9 mouse cellular contexts compared by ENCODE assay signal in genomic region chr4:135120342-135121100, GRCm38 (mm10). TPM values are rescaled to one million over a fixed set of nuclear protein-coding genes. Genes with fewer than 3 reads are reported as not detected.
DNase-seq lines count a peak whose midpoint lies in the region; ATAC-seq lines count a peak whose summit lies in the region.
"Had no signal": no experiment of that assay in that cellular context is flagged by ENCODE, and none has a peak within 500 bp of the region (broad histone marks: within the 10 kb centered on the region; RNA-seq: fewer than 3 reads in every experiment).

Gene Runx3, plus strand, starts transcription at chr4:135120652.

- DNase-seq in ovary, adult 18-20 months (ENCODE audit: low spot score), result peak; percentile 14
- no peak for DNase-seq in ovary, postnatal 10 days (ENCODE audit: low spot score)
- peak; percentile 77 for DNase-seq in thymus, postnatal 4 days
- DNase-seq in urinary bladder, postnatal 25 days (ENCODE audit: low spot score), result no peak
- DNase-seq in adrenal gland, adult 2 months, result no peak
- no peak for DNase-seq in right cerebral cortex, adult 2 months (ENCODE audit: low spot score in 2 of 2)

- ATAC-seq in inflammation-experienced regulatory T-cells, adult 6 months, result peak; percentile 99
- peak; percentile 85 for ATAC-seq in monocyte, adult 5-6 weeks (replicated peaks; ENCODE audit: insufficient number of reproducible peaks, low FRiP score, low TSS enrichment, poor library complexity, severe bottlenecking)

RNA-seq across cellular contexts. Expression of gene Runx3, which starts in this region (rescaled TPM):
- polyA plus RNA-seq in inflammation-experienced regulatory T-cells, adult 6 months (2017; shearing (Covaris generic)), result 10 to 100 TPM in 2 of 3 experiments, 1 to 10 TPM in 1; 9.2 to 26.5 (median 11.1) TPM
- total RNA-seq in monocyte, adult 5-6 weeks (2017), result 9.8 to 41.3 TPM (median 12.1 TPM) in 3 replicates
- 1 to 10 TPM; 3.1 to 4.0 TPM for total RNA-seq in adrenal gland, adult 2 months (2021)
- polyA plus RNA-seq in adrenal gland, adult 2 months (2012; rRNA removed), result 3.4 and 4.7 TPM in 2 replicates
- total RNA-seq: layer of hippocampus, postnatal 25 days had no signal

Comparison
In these comparisons a context has a peak if more than half of its experiments do, and no peak if none do; other contexts are left out.
1. DNase-seq: peak in ovary, adult 18-20 months (single experiment) and thymus, postnatal 4 days (single experiment); none in ovary, postnatal 10 days (single experiment), urinary bladder, postnatal 25 days (single experiment), adrenal gland, adult 2 months (single experiment) and right cerebral cortex, adult 2 months (0 of 2).